Mouse (Mus musculus) MEL (cell line): ENCODE results near the gene H2al2a. TPM values are rescaled to one million over a fixed set of nuclear protein-coding genes. Genes with fewer than 3 reads are reported as not detected.

Experiments used
- DNase-seq: peaks from one replicate; pipeline ENCODE4 v3.0.0; 2011; ENCODE audit warnings: low read depth, low spot score
- H3K27ac ChIP-seq: 2 replicates; pipeline ENCODE4 v1.5.1; 2012; ENCODE audit warnings: low read depth, mild to moderate bottlenecking, control low read depth, low read length, moderate library complexity; ENCODE audit not compliant: control insufficient read depth
- H3K27me3 ChIP-seq, 2 experiments: fragments of 150-350 bp in 1 of 2; sonication (generic) in 1 of 2; 2 replicates each; pipeline ENCODE4 v1.6.1; 2012; ENCODE audit warnings: low read length in 2 of 2, mild to moderate bottlenecking in 2 of 2, improper control_type of control experiment in 1 of 2, moderate library complexity in 1 of 2; ENCODE audit not compliant: insufficient read depth in 2 of 2, control insufficient read depth in 1 of 2
- H3K36me3 ChIP-seq, 2 experiments: 2 replicates each; pipeline ENCODE4 v1.6.1; 2012 to 2014; ENCODE audit warnings: low read length in 2 of 2, improper control_type of control experiment in 1 of 2, inconsistent platforms in 1 of 2, mild to moderate bottlenecking in 1 of 2; ENCODE audit not compliant: insufficient read depth in 2 of 2, control insufficient read depth in 1 of 2
- H3K4me1 ChIP-seq, 2 experiments: fragments of 150-350 bp in 1 of 2; sonication (generic) in 1 of 2; 2 replicates each; pipeline ENCODE4 v1.6.1; 2012; ENCODE audit warnings: low read length in 2 of 2, improper control_type of control experiment in 1 of 2, mild to moderate bottlenecking in 1 of 2; ENCODE audit not compliant: insufficient read depth in 2 of 2, control insufficient read depth in 1 of 2
- H3K4me3 ChIP-seq, 2 experiments: fragments of 150-350 bp in 1 of 2; sonication (generic) in 1 of 2; 2 replicates each; pipeline ENCODE4 v1.5.1; 2012; ENCODE audit warnings: low read depth in 2 of 2, low read length in 2 of 2, mild to moderate bottlenecking in 2 of 2, moderate library complexity in 2 of 2, control low read depth in 1 of 2, improper control_type of control experiment in 1 of 2; ENCODE audit not compliant: control insufficient read depth in 1 of 2, insufficient read depth in 1 of 2
- H3K79me2 ChIP-seq: 2 replicates; pipeline ENCODE4 v1.6.1; 2012; ENCODE audit warnings: mild to moderate bottlenecking, low read length, moderate library complexity; ENCODE audit not compliant: control insufficient read depth, poor library complexity, insufficient read depth
- H3K9ac ChIP-seq: 2 replicates; pipeline ENCODE4 v1.6.1; 2012; ENCODE audit warnings: low read depth, mild to moderate bottlenecking, control low read depth, low read length, moderate library complexity; ENCODE audit not compliant: control insufficient read depth, poor library complexity, severe bottlenecking
- H3K9me3 ChIP-seq: fragments of 150-350 bp; sonication (generic); replicated peaks from 2 replicates; pipeline ENCODE4 v1.6.1; 2012; ENCODE audit warnings: mild to moderate bottlenecking, low read length, improper control_type of control experiment, moderate library complexity; ENCODE audit not compliant: insufficient read depth
- ELF1 ChIP-seq: IDR thresholded peaks from 2 replicates; pipeline ENCODE4 v1.6.1; 2014; ENCODE audit warnings: low read depth, mild to moderate bottlenecking, inconsistent platforms, low read length, improper control_type of control experiment, moderate library complexity
- ETS1 ChIP-seq: IDR thresholded peaks from 2 replicates; pipeline ENCODE4 v1.6.1; 2012; ENCODE audit warnings: low read depth, mild to moderate bottlenecking, inconsistent platforms, low read length, improper control_type of control experiment, moderate library complexity
- GABPA ChIP-seq: IDR thresholded peaks from 2 replicates; pipeline ENCODE4 v1.6.1; 2012; ENCODE audit warnings: low read depth, mild to moderate bottlenecking, inconsistent platforms, low read length, improper control_type of control experiment, moderate library complexity
- HCFC1 ChIP-seq: IDR thresholded peaks from 2 replicates; pipeline ENCODE4 v1.6.1; 2012; ENCODE audit warnings: low read depth, mild to moderate bottlenecking, inconsistent platforms, low read length, improper control_type of control experiment, moderate library complexity
- MAFK ChIP-seq: IDR thresholded peaks from 2 replicates; pipeline ENCODE4 v1.6.1; 2011; ENCODE audit warnings: low read depth, mild to moderate bottlenecking, low read length, improper control_type of control experiment, borderline replicate concordance
- MAX ChIP-seq: IDR thresholded peaks from 2 replicates; pipeline ENCODE4 v1.6.1; 2011; ENCODE audit warnings: low read length, improper control_type of control experiment
- MXI1 ChIP-seq: IDR thresholded peaks from 2 replicates; pipeline ENCODE4 v1.6.1; 2011; ENCODE audit warnings: mild to moderate bottlenecking, low read depth, low read length, improper control_type of control experiment
- RAD21 ChIP-seq: IDR thresholded peaks from 2 replicates; pipeline ENCODE4 v1.6.1; 2011; ENCODE audit warnings: mild to moderate bottlenecking, low read depth, low read length, improper control_type of control experiment
- SMC3 ChIP-seq: IDR thresholded peaks from 2 replicates; pipeline ENCODE4 v1.6.1; 2011; ENCODE audit warnings: low read depth, low read length, improper control_type of control experiment
- TCF12 ChIP-seq: IDR thresholded peaks from 2 replicates; pipeline ENCODE4 v1.6.1; 2014; ENCODE audit warnings: low read depth, mild to moderate bottlenecking, inconsistent platforms, low read length, improper control_type of control experiment, moderate library complexity
- USF2 ChIP-seq, 2 experiments: IDR thresholded peaks; 2 replicates each; pipeline ENCODE4 v1.6.1; 2011 to 2012; ENCODE audit warnings: improper control_type of control experiment in 2 of 2, low read length in 2 of 2, borderline replicate concordance in 1 of 2, inconsistent platforms in 1 of 2, low read depth in 1 of 2, mild to moderate bottlenecking in 1 of 2; ENCODE audit not compliant: insufficient read depth in 1 of 2
- ZKSCAN1 ChIP-seq: IDR thresholded peaks from 2 replicates; pipeline ENCODE4 v1.6.1; 2012; ENCODE audit warnings: low read depth, mild to moderate bottlenecking, inconsistent platforms, low read length, improper control_type of control experiment, moderate library complexity
- ZMIZ1 ChIP-seq: IDR thresholded peaks from 2 replicates; pipeline ENCODE4 v1.6.1; 2012; ENCODE audit warnings: low read depth, mild to moderate bottlenecking, inconsistent platforms, low read length, improper control_type of control experiment, moderate library complexity
- ZNF384 ChIP-seq: IDR thresholded peaks from 2 replicates; pipeline ENCODE4 v1.6.1; 2012; ENCODE audit warnings: low read depth, mild to moderate bottlenecking, inconsistent platforms, low read length, improper control_type of control experiment
- polyA plus RNA-seq, 2 experiments: library from polyadenylated mRNA; stranded (reverse) in 1 of 2; unstranded in 1 of 2; fragments of >175 nt in 1 of 2; fragments of >200 nt in 1 of 2; gene quantifications; 2 replicates each; pipeline versions ENCODE4 v1.2.1 to v1.2.4; 2012; ENCODE audit warnings: low replicate concordance in 2 of 2, low read depth in 1 of 2; ENCODE audit not compliant: insufficient read length in 2 of 2, insufficient read depth in 1 of 2, missing spikeins in 1 of 2
- total RNA-seq: library from RNA; depleted of rRNA; stranded (reverse); fragments of 300-350 nt; gene quantifications from 2 replicates; pipeline ENCODE4 v1.2.3, GENCODE M21; 2012

H2al2a gene
- total and polyA plus RNA-seq, 3 experiments: not detected

DNA sequence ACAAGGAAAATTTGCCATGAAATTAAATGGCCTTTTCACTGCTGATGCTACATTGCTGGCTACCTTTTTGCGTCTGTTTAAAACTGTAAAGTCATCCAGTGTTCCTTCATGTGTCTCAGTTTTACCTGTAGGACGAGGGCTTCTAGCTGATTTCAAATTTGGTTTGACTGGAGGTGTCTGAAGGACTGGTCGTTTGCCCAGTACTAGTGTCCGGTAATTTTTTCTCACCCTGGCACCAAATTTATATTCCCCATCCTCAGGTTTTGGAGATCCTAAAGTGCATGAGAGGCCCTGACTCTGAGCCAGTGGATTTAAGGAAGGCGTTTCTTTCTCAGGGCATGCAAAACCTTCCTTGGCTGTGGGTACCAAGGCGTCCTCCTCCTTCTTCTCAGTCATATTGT lies 49.0 kb upstream of the H2al2a start:
- Histone ChIP-seq H3K4me3 (no peak overlapping the region), H3K4me1 (peaks cover 0 to 3% of the 10 kb centered on the region in 2 experiments; a peak in 1 of 4 replicates), H3K9me3 (no peaks in the 10 kb centered on the region), H3K27me3 (peaks cover 19 to 35% of the 10 kb centered on the region in 2 experiments), H3K27ac (no peak overlapping the region), H3K36me3 (peaks cover 0 to 6% of the 10 kb centered on the region in 2 experiments; a peak in 1 of 4 replicates), H3K79me2 (peaks cover 3% of the 10 kb centered on the region; the same call in 1 of the 2 replicates), H3K9ac (no peak overlapping the region)
- TF ChIP-seq ZMIZ1 (no peak), GABPA (no peak), ZKSCAN1 (no peak), HCFC1 (no peak), ELF1 (no peak), SMC3 (no peak), ETS1 (no peak), USF2 (IDR thresholded peaks at IDR 0.05; ENCODE audit: borderline replicate concordance in 1 of 2, insufficient read depth in 1 of 2, low read depth in 1 of 2, low read length in 2 of 2) (no peak), MXI1 (no peak), MAX (no peak), MAFK (no peak)
- DNase-seq: no peak

DNA sequence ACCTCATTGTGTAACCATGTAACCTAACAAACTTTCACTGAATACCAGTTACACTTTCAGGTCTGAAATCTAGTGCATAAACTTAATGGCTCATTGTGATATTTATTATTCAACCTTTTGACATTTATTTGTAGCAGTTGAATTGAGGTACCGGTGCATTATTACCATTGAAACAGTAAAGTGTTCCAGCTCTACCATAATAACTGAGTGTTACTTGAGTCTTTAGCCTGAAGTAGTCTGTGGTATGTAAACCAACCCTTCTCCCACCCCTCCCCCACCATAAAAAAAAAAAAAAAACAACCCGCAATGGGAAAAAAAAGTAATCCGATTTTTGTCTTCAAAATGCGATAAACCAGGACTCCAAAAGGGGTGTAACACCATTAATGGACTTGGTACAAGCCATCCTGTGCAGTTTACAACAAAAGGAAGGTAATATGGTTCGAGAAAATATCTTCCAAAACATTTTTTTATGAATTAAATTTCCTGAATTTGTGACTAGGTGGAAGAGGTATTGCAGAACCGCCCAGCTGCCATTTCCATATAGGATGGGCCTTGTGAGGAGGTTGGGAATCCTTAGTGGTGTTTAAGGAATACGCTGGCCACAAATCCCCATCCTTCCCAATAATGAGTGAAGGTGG lies 48.5 kb upstream of the H2al2a start:
- TF ChIP-seq ZNF384 (peak; percentile 28; the same call in 1 of the 2 replicates), RAD21 (no peak), ZMIZ1 (no peak), TCF12 (no peak)
- Histone ChIP-seq H3K4me1 (peaks cover 0 to 3% of the 10 kb centered on the region in 2 experiments; a peak in 1 of 4 replicates), H3K9me3 (no peaks in the 10 kb centered on the region), H3K27ac (no peak overlapping the region), H3K79me2 (peaks cover 3% of the 10 kb centered on the region; the same call in 1 of the 2 replicates), H3K36me3 (peaks cover 0 to 6% of the 10 kb centered on the region in 2 experiments; a peak in 1 of 4 replicates), H3K27me3 (peaks cover 21 to 35% of the 10 kb centered on the region in 2 experiments), H3K9ac (no peak overlapping the region), H3K4me3 (no peak overlapping the region)
- no peak for DNase-seq
